Mouse (Mus musculus) heart, postnatal 10 days (tissue): ENCODE measurements around the gene Ebf4. TPM values are rescaled to one million over a fixed set of nuclear protein-coding genes. Genes with fewer than 3 reads are reported as not detected.
A peak's percentile ranks its signal among the peaks of the same experiment; 100 is the strongest.
"Not testable (repeated sequence)": the region's sequence is repeated elsewhere in the genome, so short reads cannot be mapped to it uniquely, and the experiment has no call there.

Experiments
- DNase-seq, 2 experiments: peaks; one replicate each; pipeline ENCODE4 v3.0.0; 2021
- intact Hi-C: fragments of 180-260 bp; cut with DNase I; formaldehyde crosslinking; loops from one replicate; pipeline ENCODE4 v1.15.1; 2025
- total RNA-seq, 2 experiments: library from RNA; stranded (reverse); gene quantifications; 2 replicates each; pipeline ENCODE4 v1.2.3; 2021

Ebf4 gene
- total RNA-seq, 2 experiments from 2014 or later: 1.2 to 1.3 TPM

GRCm38 (mm10) chr2:130373026-130373425 is 78.1 kb downstream of the Ebf4 start:
- DNase-seq, intact Hi-C loops: not testable (repeated sequence)

DNA sequence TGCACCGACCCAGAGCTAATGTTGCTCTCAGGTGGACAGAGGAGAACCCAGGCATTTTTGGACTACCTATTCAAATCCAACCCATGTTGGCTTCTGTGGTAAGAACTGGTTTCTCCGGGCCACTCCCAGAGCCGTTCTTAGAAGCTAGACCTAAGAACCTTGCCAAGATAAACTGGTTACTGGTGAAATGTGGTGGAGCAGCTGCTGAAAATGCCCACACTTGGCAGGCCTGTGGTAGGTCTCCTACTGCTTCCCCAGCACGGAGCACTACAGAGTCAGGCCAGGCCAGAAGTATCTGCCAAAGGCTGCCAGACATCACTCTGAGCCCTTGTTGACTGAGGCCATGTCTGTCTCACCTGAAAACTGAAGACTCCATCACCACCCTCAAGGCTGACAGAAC is 80.0 kb downstream of the Ebf4 start:
- no peak for DNase-seq
- intact Hi-C loops: no loop called here

- DNase-seq: no peak
- intact Hi-C loops: no loop called here
These were observed 88.2 kb downstream of the Ebf4 start for GRCm38 (mm10) chr2:130383205-130383604.

DNA sequence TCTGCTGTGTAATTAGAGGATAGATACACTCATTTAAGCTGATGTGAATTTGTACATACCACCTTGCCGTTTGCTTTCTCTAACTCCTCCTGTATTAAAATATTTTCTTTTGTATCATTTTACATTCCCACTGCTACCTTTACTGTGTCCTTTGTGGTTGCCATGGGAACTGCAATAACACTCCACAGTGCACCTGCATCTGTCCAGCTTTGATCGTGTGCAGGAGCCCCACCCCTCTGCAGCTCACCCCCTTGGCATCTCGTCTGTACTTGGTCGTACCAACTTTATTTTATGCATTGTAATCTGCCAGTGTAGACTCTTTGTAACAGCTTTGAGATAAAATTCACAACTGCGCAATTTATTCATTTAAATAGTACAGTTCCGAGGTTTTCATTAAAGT is 88.9 kb downstream of the Ebf4 start:
- no peak for DNase-seq
- intact Hi-C loops: no loop called here

GRCm38 (mm10) chr2:130386212-130386611 is 91.2 kb downstream of the Ebf4 start:
- no peak for DNase-seq
- intact Hi-C loops: no loop called here

DNA sequence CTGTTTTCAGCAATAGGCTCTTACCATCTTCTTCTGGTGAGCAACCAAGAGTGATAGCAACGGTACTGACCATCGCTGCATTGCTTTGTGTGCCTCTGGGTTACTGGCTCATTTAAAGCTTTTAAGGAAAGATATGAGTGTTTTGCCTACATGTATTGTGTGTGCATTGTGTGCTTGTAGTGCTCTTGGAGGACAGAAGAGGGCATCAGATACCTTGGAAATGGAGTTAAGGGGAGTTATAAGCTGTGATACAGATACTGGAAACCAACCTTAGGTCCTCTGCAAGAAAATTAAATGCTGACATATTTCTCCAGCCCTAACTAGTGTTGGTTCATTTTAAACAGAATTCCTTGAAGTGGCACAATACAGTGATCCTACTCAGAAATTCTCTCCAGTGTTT is 93.8 kb downstream of the Ebf4 start:
- intact Hi-C loops: no loop called here
- DNase-seq: no peak

- intact Hi-C loops: no loop called here
- no peak for DNase-seq
These were observed 96.1 kb downstream of the Ebf4 start for GRCm38 (mm10) chr2:130390993-130391625.

GRCm38 (mm10) chr2:130392836-130393235 is 97.9 kb downstream of the Ebf4 start:
- DNase-seq: no peak
- intact Hi-C loops: no loop called here

DNA sequence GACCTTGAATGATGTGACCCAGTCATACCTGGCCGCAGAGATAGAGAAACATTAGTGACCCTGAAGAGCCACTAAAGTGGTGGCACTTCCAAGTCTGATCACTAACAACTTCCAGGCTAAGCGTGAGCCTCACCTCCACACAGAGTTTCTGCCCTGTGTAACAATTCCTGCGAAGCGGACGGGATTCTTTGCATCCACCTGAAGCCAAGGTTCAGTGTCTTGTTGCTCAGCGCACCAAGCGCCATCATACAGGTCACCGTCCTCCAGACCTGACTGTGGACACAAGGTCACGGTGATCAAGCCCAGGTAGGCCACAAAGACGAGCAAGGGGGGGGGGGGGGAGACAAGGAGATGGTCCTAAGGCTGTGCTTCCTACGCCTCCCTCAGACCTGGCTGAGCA is 100.7 kb downstream of the Ebf4 start:
- DNase-seq: no peak
- intact Hi-C loops: no loop called here

DNA sequence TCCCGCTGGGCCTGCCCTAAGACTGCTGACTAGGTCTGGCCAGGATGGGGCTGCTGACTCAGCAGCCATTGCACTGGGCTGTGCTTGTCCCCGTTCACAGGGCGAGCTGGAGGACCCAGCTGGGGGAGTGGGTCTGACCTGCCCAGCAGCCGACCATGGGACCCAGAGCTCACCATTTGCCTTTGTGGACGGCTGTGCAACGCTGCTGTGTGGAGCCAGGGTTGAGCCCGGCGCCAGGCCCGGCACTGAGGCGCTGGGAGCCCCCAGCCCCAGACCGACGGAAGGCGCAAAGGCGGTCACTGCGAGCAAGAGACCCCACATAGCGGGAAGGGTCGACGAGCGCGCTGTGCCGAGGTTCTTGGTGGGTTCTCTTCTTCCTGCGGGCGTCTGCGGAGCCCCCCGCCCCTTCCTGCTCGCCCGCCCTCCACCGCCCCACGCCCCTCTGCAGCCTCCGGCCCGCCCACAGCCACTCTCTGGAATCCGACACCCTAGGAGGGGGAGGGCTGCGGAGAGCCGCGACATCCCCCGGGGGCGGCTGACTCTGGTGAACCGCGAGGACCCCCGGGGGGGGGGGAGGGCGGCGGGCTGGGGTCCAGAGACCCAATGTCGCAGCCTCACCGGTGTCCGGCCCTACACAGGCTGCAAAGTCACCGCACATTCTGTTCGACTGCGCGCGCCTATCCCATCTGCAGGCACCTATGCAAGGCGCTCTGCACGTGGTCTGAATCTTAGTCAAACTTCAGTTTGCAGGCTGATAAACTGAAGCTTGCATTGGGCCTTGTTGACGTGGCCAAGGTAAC is 102.4 kb downstream of the Ebf4 start, which contains the start of gene Cpxm1:
TSS of gene Cpxm1 (minus strand) at position 389 of the 800 bp plus-strand sequence.
- DNase-seq: peak; percentile 47 to 50
- intact Hi-C loops: no loop called here

- intact Hi-C loops: no loop called here
- DNase-seq: peak; percentile 54 to 62
These were observed 103.1 kb downstream of the Ebf4 start for GRCm38 (mm10) chr2:130398091-130398490.

DNA sequence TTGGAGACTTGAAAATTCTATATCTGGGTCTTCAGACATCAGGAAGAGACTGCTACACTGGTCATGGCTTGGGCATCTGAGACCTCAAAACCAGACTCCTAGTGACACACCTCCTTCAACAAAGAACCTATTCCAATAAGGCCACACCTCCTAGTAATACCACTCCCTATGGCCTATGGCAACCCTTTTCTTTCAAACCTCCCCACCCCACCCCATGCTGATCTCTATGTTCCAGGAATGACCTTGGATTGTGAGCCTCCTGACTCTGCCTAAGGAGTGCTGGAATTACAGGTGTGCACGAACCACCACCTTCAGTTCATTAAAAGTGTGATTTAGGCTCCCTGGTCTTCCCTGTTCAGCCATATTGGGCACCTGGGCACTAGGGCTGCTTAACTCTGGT is 105.1 kb downstream of the Ebf4 start:
- no peak for DNase-seq
- intact Hi-C loops: no loop called here

- intact Hi-C loops: no loop called here
- no peak for DNase-seq
These were observed 106.9 kb downstream of the Ebf4 start for GRCm38 (mm10) chr2:130401891-130402290.

GRCm38 (mm10) chr2:130404939-130405338 is 110.0 kb downstream of the Ebf4 start, which contains the start of the genes Gm28372 and 1700020A23Rik:
TSS of gene Gm28372 (plus strand) at chr2:130405239.
TSS of gene 1700020A23Rik (plus strand) at chr2:130405259.
- intact Hi-C loops: no loop called here
- DNase-seq: no peak

DNA sequence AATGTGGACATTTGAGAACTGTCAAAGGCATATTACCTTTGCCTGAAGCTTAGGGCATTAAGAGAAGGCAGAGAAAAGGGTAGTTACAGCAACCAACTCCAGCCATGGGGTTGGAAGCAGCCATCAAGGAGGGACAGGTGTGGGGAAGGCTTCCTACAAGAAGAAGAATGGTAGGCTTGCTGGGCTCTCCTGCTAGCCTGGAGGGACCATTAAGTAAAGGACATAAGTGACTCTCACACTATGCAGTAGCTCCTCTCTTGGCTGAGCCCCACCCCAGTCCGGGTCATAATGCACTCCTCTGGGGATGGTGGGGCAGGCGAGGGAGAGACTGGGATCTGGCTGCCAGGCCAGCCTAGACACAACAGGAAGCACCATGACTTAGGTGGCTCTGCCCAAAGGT is 111.2 kb downstream of the Ebf4 start, which contains the start of gene Tmem239:
TSS of gene Tmem239 (plus strand) at position 301 of the 400 bp plus-strand sequence.
- no peak for DNase-seq
- intact Hi-C loops: no loop called here

GRCm38 (mm10) chr2:130408194-130408593 is 113.2 kb downstream of the Ebf4 start:
- intact Hi-C loops: no loop called here
- DNase-seq: no peak

GRCm38 (mm10) chr2:130411558-130412495 is 116.9 kb downstream of the Ebf4 start:
- DNase-seq: peak; percentile 87 to 93
- intact Hi-C loops: loop anchor here (1.0 kb wide), 1 partner anchor 121 kb away; no protein-coding TSS in a partner anchor

DNA sequence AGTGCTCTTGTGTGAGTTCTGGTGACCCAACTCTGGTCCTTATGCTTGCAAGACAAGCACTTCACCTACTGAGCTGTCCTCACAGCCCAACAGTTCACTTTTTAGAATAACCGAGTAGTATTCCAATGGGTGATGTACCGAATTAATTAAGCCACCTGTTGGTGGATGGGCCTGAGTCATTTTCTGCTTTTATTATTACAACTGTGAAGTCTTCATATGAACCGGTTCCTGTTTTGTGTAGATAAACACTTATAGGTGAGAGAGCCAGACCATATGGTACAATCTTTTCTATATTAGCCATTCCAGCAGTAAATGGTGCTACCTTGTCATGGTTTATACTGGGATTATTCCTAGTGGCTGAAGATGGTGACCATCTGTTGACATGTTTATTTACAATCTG is 117.8 kb downstream of the Ebf4 start:
- DNase-seq: no peak
- intact Hi-C loops: no loop called here

DNA sequence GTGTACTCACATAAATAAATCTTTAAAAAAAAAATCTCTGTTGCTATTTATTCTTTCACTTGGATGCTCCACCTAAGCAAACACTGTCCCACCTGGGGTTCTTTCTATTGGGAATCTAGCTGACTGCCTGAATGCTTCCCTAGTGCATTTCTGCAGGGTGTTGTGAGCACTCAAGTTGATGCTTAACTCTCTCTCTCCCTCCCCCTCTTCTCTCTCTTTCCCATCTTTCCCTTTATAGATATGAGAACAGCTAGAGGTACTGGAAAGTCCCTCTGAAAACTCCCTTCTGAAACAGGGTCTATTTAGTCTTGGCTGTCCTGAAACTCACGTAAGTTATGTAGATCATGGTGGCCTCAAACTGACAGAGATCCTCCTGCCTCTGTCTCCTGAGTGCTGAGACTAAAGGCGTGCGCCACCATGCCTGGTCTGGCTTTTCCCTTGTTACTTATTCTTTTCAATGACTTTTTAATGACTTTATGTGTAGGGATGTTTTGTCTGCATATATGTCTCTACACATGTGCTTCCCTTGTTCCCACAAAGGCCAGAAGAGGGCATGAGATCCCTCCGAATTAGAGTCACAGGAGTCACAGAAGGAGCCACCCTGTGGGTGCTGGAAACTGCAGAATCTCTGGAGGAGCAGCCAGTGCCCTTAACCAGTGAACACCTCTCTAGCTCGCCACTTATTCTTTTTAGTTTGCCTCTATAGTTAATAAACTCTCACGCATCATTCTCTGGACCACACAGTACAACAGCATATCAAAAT is 119.3 kb downstream of the Ebf4 start:
- intact Hi-C loops: no loop called here
- DNase-seq: no peak
